In genomic region chr11:114630044-114630443, GRCm38 (mm10) we compare ENCODE assay signal across 16 mouse cellular contexts. TPM values are rescaled to one million over a fixed set of nuclear protein-coding genes. Genes with fewer than 3 reads are reported as not detected.
A peak's percentile ranks its signal among the peaks of the same experiment; 100 is the strongest.
DNase-seq lines count a peak whose midpoint lies in the region; ATAC-seq and TF ChIP-seq lines count a peak whose summit lies in the region.
"Had no signal": no experiment of that assay in that cellular context is flagged by ENCODE, and none has a peak within 500 bp of the region (broad histone marks: within the 10 kb centered on the region; RNA-seq: fewer than 3 reads in every experiment).

No protein-coding gene starts in this region.

- no peak overlapping the region for H3K4me2 ChIP-seq in intestine, postnatal 0 days (replicated peaks; ENCODE audit: low read depth)
- H3K4me2 ChIP-seq in intestine, embryonic 15.5 days (replicated peaks) = no peak overlapping the region
- no peak overlapping the region for H3K4me2 ChIP-seq in midbrain, postnatal 0 days (ENCODE audit: low read depth, low read length, poor library complexity, severe bottlenecking)
- H3K4me2 ChIP-seq in midbrain, embryonic 11.5 days = no peak overlapping the region
- H3K4me2 ChIP-seq: forebrain, embryonic 12.5 days; heart, embryonic 11.5 days had no signal

- WGBS in intestine, postnatal 0 days = 80% methylated on average over 5 of the region's 5 CpGs
- WGBS in intestine, embryonic 15.5 days = 81% methylated on average over 5 of the region's 5 CpGs
- 86% methylated on average over 5 of the region's 5 CpGs for WGBS in midbrain, postnatal 0 days
- 81% methylated on average over 5 of the region's 5 CpGs for WGBS in midbrain, embryonic 11.5 days

- no peaks in the 10 kb centered on the region for H3K4me1 ChIP-seq in intestine, postnatal 0 days (replicated peaks; ENCODE audit: control insufficient read depth, insufficient read depth, low read length)
- no peaks in the 10 kb centered on the region for H3K4me1 ChIP-seq in intestine, embryonic 15.5 days (replicated peaks)
- no peaks in the 10 kb centered on the region for H3K4me1 ChIP-seq in midbrain, postnatal 0 days (ENCODE audit: insufficient read depth, low read length)
- no peaks in the 10 kb centered on the region for H3K4me1 ChIP-seq in midbrain, embryonic 11.5 days (ENCODE audit: control insufficient read depth, insufficient read depth, low read length)
- H3K4me1 ChIP-seq: midbrain, embryonic 10.5 days had no signal

- H3K4me3 ChIP-seq in intestine, postnatal 0 days (ENCODE audit: low read depth, low read length) = no peak overlapping the region
- no peak overlapping the region for H3K4me3 ChIP-seq in intestine, embryonic 15.5 days (replicated peaks)
- no peak overlapping the region for H3K4me3 ChIP-seq in midbrain, postnatal 0 days (ENCODE audit: low read depth, low read length)
- no peak overlapping the region for H3K4me3 ChIP-seq in midbrain, embryonic 11.5 days (ENCODE audit: low read depth, low read length)
- H3K4me3 ChIP-seq: forebrain, embryonic 12.5 days; limb, embryonic 10.5 days; midbrain, embryonic 10.5 days; myocyte had no signal

- H3K27me3 ChIP-seq in intestine, postnatal 0 days (replicated peaks; ENCODE audit: control insufficient read depth, insufficient read depth, low read length) = no peaks in the 10 kb centered on the region
- no peaks in the 10 kb centered on the region for H3K27me3 ChIP-seq in intestine, embryonic 15.5 days (replicated peaks)
- no peaks in the 10 kb centered on the region for H3K27me3 ChIP-seq in midbrain, postnatal 0 days (ENCODE audit: insufficient read depth, low read length)
- no peaks in the 10 kb centered on the region for H3K27me3 ChIP-seq in midbrain, embryonic 11.5 days (ENCODE audit: control insufficient read depth, insufficient read depth, low read length)

- H3K9me3 ChIP-seq in intestine, postnatal 0 days (ENCODE audit: control insufficient read depth) = no peaks in the 10 kb centered on the region
- H3K9me3 ChIP-seq in intestine, embryonic 15.5 days = no peaks in the 10 kb centered on the region
- H3K9me3 ChIP-seq in midbrain, postnatal 0 days (ENCODE audit: low read length) = no peaks in the 10 kb centered on the region
- H3K9me3 ChIP-seq in midbrain, embryonic 11.5 days (ENCODE audit: control insufficient read depth, low read length) = peaks cover 4% of the 10 kb centered on the region; the same call in 1 of the 2 replicates
- H3K9me3 ChIP-seq: limb, embryonic 10.5 days had no signal

- peak; percentile 37 for TF ChIP-seq CTCF in intestine, postnatal 0 days (IDR thresholded peaks at IDR 0.05; ENCODE audit: low read depth)
- peak; percentile 52 for TF ChIP-seq CTCF in midbrain, postnatal 0 days (IDR thresholded peaks at IDR 0.05)

- no peak overlapping the region for H3K27ac ChIP-seq in intestine, postnatal 0 days (ENCODE audit: low read depth, low read length)
- no peak overlapping the region for H3K27ac ChIP-seq in intestine, embryonic 15.5 days
- no peak overlapping the region for H3K27ac ChIP-seq in midbrain, postnatal 0 days (ENCODE audit: low read depth, low read length)
- H3K27ac ChIP-seq in midbrain, embryonic 11.5 days (ENCODE audit: low read depth, low read length) = no peak overlapping the region
- H3K27ac ChIP-seq: forebrain, embryonic 12.5 days; limb, embryonic 10.5 days; midbrain, embryonic 10.5 days had no signal

- ATAC-seq in intestine, postnatal 0 days = no peak
- ATAC-seq in intestine, embryonic 15.5 days = no peak
- ATAC-seq in midbrain, postnatal 0 days (ENCODE audit: low FRiP score) = no peak
- ATAC-seq in midbrain, embryonic 11.5 days (ENCODE audit: low FRiP score) = no peak
- ATAC-seq: inflammation-experienced regulatory T-cells, adult 6 months had no signal

- DNase-seq in midbrain, postnatal 0 days (ENCODE audit: low spot score) = no peak
- no peak for DNase-seq in midbrain, embryonic 11.5 days (ENCODE audit: low spot score, missing footprints)
- peak; percentile 71 for DNase-seq in R1 (ENCODE audit: low read depth, low spot score)
- DNase-seq in testis, postnatal 14 days (ENCODE audit: low spot score) = peak; percentile 22
- no peak for DNase-seq in urinary bladder, adult 2 months (ENCODE audit: low spot score)
- DNase-seq: adrenal gland, postnatal 14 days; heart, postnatal 36 days; kidney, postnatal 10 days had no signal

- no peak overlapping the region for H3K9ac ChIP-seq in intestine, postnatal 0 days (ENCODE audit: low read depth, low read length)
- H3K9ac ChIP-seq in intestine, embryonic 15.5 days = no peak overlapping the region
- no peak overlapping the region for H3K9ac ChIP-seq in midbrain, postnatal 0 days (replicated peaks; ENCODE audit: low read length, poor library complexity, severe bottlenecking)
- no peak overlapping the region for H3K9ac ChIP-seq in midbrain, embryonic 11.5 days (ENCODE audit: low read length)
- H3K9ac ChIP-seq: forebrain, embryonic 12.5 days had no signal

- no peaks in the 10 kb centered on the region for H3K36me3 ChIP-seq in intestine, postnatal 0 days (ENCODE audit: control insufficient read depth, insufficient read depth)
- no peaks in the 10 kb centered on the region for H3K36me3 ChIP-seq in intestine, embryonic 15.5 days
- no peaks in the 10 kb centered on the region for H3K36me3 ChIP-seq in midbrain, postnatal 0 days (ENCODE audit: insufficient read depth, low read length)
- no peaks in the 10 kb centered on the region for H3K36me3 ChIP-seq in midbrain, embryonic 11.5 days (ENCODE audit: control insufficient read depth, insufficient read depth, low read length)
- H3K36me3 ChIP-seq: forebrain, embryonic 12.5 days; limb, embryonic 10.5 days; midbrain, embryonic 10.5 days had no signal

RNA-seq across cellular contexts. Expression of gene Rpl38, which starts 38.3 kb away (rescaled TPM):
- 922 and 935 TPM in 2 replicates for polyA plus RNA-seq in intestine, postnatal 0 days (2015; fragmentation: Nextera tagmentation; extraction: Ambion mirVana)
- 1,066 and 1,145 TPM in 2 replicates for polyA plus RNA-seq in intestine, embryonic 15.5 days (2015; fragmentation: Nextera tagmentation; extraction: Ambion mirVana)
- 903 and 1,541 TPM in 2 replicates for total RNA-seq in midbrain, postnatal 0 days (2014; rRNA removed)
- polyA plus RNA-seq in midbrain, postnatal 0 days (2015; fragmentation: Nextera tagmentation; extraction: Ambion mirVana) = 889 and 977 TPM in 2 replicates
- polyA plus RNA-seq in midbrain, embryonic 11.5 days (2014; fragmentation: Nextera tagmentation; extraction: Ambion mirVana) = 839 and 977 TPM in 2 replicates
- 2,406 and 2,749 TPM in 2 replicates for polyA plus RNA-seq in urinary bladder, adult 2 months (2012; rRNA removed)

RNA-seq across cellular contexts. Expression of gene Ttyh2, which starts 45.2 kb away (rescaled TPM):
- polyA plus RNA-seq in intestine, postnatal 0 days (2015; fragmentation: Nextera tagmentation; extraction: Ambion mirVana) = 73.4 and 80.0 TPM in 2 replicates
- 28.5 and 31.5 TPM in 2 replicates for polyA plus RNA-seq in intestine, embryonic 15.5 days (2015; fragmentation: Nextera tagmentation; extraction: Ambion mirVana)
- total RNA-seq in midbrain, postnatal 0 days (2014; rRNA removed) = 42.8 and 58.2 TPM in 2 replicates
- polyA plus RNA-seq in midbrain, postnatal 0 days (2015; fragmentation: Nextera tagmentation; extraction: Ambion mirVana) = 27.1 and 29.4 TPM in 2 replicates
- 11.0 and 11.4 TPM in 2 replicates for polyA plus RNA-seq in midbrain, embryonic 11.5 days (2014; fragmentation: Nextera tagmentation; extraction: Ambion mirVana)
- polyA plus RNA-seq in urinary bladder, adult 2 months (2012; rRNA removed) = 3.7 and 4.7 TPM in 2 replicates

Comparison
In these comparisons a context has a peak if more than half of its experiments do, and no peak if none do; other contexts are left out.
1. DNase-seq: peak in R1 (single experiment) and testis, postnatal 14 days (single experiment); none in midbrain, postnatal 0 days (single experiment), midbrain, embryonic 11.5 days (single experiment) and urinary bladder, adult 2 months (single experiment).